Mouse (Mus musculus): ENCODE measurements around the gene Slc30a2. TPM values are rescaled to one million over a fixed set of nuclear protein-coding genes. Genes with fewer than 3 reads are reported as not detected.

The Slc30a2 gene
- total and polyA plus RNA-seq, 2 experiments from 2014 or later = 0.18 TPM; not detected in 1

GRCm38 (mm10) chr4:134362586-134362985 is 19.6 kb downstream of the Slc30a2 start:
- H3K9ac ChIP-seq (replicated peaks; ENCODE audit: low read length) = no peak overlapping the region
- TF ChIP-seq CTCF (IDR thresholded peaks at IDR 0.05; ENCODE audit: low read depth) = no peak
- no peak overlapping the region for H3K4me2 ChIP-seq (ENCODE audit: low read depth, low read length)
- H3K4me3 ChIP-seq (ENCODE audit: low read length) = no peak overlapping the region
- ATAC-seq = no peak
- no peaks in the 10 kb centered on the region; the same call in 1 of the 2 replicates for H3K4me1 ChIP-seq (ENCODE audit: insufficient read depth, low read length)
- H3K27ac ChIP-seq = no peak overlapping the region
- H3K9me3 ChIP-seq (ENCODE audit: low read length) = no peaks in the 10 kb centered on the region
- no peaks in the 10 kb centered on the region for H3K36me3 ChIP-seq (ENCODE audit: insufficient read depth, low read length)
- 0 out of 2 replicates have a peak, but pooled peaks cover 3% of the 10 kb centered on the region for H3K27me3 ChIP-seq (ENCODE audit: insufficient read depth, low read length)
- DNase-seq (ENCODE audit: low spot score) = no peak
- WGBS = 27% methylated on average over 9 of the region's 9 CpGs

DNA sequence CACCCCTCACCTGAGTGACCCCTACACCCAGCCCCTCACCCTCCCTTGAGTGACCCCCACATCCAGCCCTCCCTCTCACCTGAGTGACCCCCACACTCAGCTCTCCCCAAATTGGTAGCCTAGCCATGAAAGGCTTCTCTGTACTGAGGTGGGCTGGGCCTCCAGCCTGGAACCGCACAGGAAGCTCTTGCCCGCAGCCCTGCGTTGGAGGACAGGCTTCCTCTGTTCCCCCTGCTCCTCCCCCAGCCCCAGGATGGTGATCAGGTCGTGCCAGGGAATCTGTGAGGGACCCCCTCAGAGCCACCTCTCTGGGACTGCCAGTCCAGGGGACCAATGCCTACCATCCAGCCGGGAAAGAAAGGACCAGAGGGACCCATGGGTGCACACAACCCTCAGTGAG is 22.3 kb downstream of the Slc30a2 start:
- WGBS = 44% methylated on average over 5 of the region's 5 CpGs
- Histone ChIP-seq H3K4me2 (ENCODE audit: low read depth, low read length) (no peak overlapping the region), H3K4me1 (ENCODE audit: insufficient read depth, low read length) (no peaks in the 10 kb centered on the region), H3K27ac (no peak overlapping the region), H3K9me3 (ENCODE audit: low read length) (no peaks in the 10 kb centered on the region), H3K27me3 (ENCODE audit: insufficient read depth, low read length) (peaks cover 6% of the 10 kb centered on the region), H3K9ac (replicated peaks; ENCODE audit: low read length) (no peak overlapping the region), H3K36me3 (ENCODE audit: insufficient read depth, low read length) (no peaks in the 10 kb centered on the region), H3K4me3 (ENCODE audit: low read length) (no peak overlapping the region)
- no peak for DNase-seq (ENCODE audit: low spot score)
- no peak for ATAC-seq
- TF ChIP-seq CTCF (IDR thresholded peaks at IDR 0.05; ENCODE audit: low read depth) = no peak

- no peaks in the 10 kb centered on the region for H3K9me3 ChIP-seq (ENCODE audit: low read length)
- no peak overlapping the region for H3K27ac ChIP-seq
- under 1% methylated on average over 18 of the region's 18 CpGs for WGBS
- peak overlapping the region; percentile 98 for H3K4me2 ChIP-seq (ENCODE audit: low read depth, low read length)
- H3K4me3 ChIP-seq (ENCODE audit: low read length) = peak overlapping the region; percentile 47
- H3K36me3 ChIP-seq (ENCODE audit: insufficient read depth, low read length) = no peaks in the 10 kb centered on the region
- no peak for TF ChIP-seq CTCF (IDR thresholded peaks at IDR 0.05; ENCODE audit: low read depth)
- 0 out of 2 replicates have a peak overlapping the region, but pooled peaks have one; percentile 1 for H3K9ac ChIP-seq (replicated peaks; ENCODE audit: low read length)
- DNase-seq (ENCODE audit: low spot score) (no peak), ATAC-seq (no peak)
- H3K4me1 ChIP-seq (ENCODE audit: insufficient read depth, low read length) = peaks cover 10% of the 10 kb centered on the region
- H3K27me3 ChIP-seq (ENCODE audit: insufficient read depth, low read length) = peaks cover 22% of the 10 kb centered on the region
These were observed 27.8 kb downstream of the Slc30a2 start for GRCm38 (mm10) chr4:134370649-134371221.

DNA sequence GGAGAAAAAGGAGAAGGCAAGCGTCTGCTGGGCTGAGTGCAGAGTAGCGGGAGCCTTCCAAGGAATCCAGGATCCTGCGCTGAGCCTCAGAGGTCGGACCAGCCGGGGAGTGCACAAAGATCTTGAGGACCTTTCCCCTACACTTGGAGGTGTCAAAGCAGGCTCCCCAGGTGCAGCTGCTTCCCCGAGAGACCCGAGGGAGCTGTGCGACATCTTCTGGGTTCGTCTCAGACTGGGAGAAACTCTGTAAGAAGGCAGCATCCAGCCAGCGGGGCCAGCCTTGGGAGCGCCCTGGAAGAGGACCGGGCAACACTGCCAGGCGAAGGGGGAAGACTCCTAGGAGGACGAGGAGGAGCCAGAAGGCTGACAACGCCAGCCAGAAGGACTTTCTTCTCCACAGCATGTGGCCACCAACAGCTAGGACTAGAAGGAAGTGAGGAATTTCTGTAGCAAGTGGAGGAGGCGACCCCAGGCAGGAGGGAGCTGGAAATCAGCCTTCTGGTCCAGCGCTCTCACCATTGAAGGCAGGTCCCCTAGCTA is 28.4 kb downstream of the Slc30a2 start:
- DNase-seq (ENCODE audit: low spot score) (no peak), ATAC-seq (no peak)
- under 1% methylated on average over 16 of the region's 17 CpGs for WGBS
- H3K27ac ChIP-seq = no peak overlapping the region
- no peaks in the 10 kb centered on the region for H3K9me3 ChIP-seq (ENCODE audit: low read length)
- peak overlapping the region; percentile 1; the same call in 1 of the 2 replicates for H3K9ac ChIP-seq (replicated peaks; ENCODE audit: low read length)
- TF ChIP-seq CTCF (IDR thresholded peaks at IDR 0.05; ENCODE audit: low read depth) = no peak
- peaks cover 22% of the 10 kb centered on the region for H3K27me3 ChIP-seq (ENCODE audit: insufficient read depth, low read length)
- no peaks in the 10 kb centered on the region for H3K36me3 ChIP-seq (ENCODE audit: insufficient read depth, low read length)
- peak overlapping the region; percentile 98 for H3K4me2 ChIP-seq (ENCODE audit: low read depth, low read length)
- H3K4me3 ChIP-seq (ENCODE audit: low read length) = peak overlapping the region; percentile 47
- peaks cover 10% of the 10 kb centered on the region for H3K4me1 ChIP-seq (ENCODE audit: insufficient read depth, low read length)

DNA sequence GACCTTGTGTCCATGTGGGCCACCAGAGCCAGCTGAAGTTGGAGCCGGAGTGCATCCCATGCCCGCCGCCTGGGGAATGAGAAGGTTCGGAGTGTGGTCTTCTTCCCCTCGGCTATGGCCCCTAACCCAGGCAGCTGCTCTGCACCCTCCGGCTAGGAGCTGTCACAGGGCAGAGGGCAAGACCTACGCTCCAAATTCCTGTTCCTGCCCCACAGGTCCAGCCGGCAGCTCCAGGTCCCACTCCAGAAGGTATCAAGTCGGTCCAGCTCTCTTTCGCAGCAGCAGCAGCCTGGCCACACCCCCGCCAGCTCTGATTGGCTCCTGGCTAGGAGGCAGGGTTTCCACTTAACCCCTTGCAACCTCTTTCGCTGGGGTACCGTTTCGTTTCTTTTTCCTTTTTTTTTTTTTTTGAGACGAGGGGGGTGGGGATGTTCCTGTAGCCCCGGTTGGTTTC is 29.3 kb downstream of the Slc30a2 start:
- DNase-seq (ENCODE audit: low spot score) (peak; percentile 83), ATAC-seq (peak; percentile 88)
- no peak overlapping the region for H3K27ac ChIP-seq
- no peaks in the 10 kb centered on the region for H3K9me3 ChIP-seq (ENCODE audit: low read length)
- H3K9ac ChIP-seq (replicated peaks; ENCODE audit: low read length) = peak overlapping the region; percentile 43
- TF ChIP-seq CTCF (IDR thresholded peaks at IDR 0.05; ENCODE audit: low read depth) = no peak
- H3K36me3 ChIP-seq (ENCODE audit: insufficient read depth, low read length) = no peaks in the 10 kb centered on the region
- H3K4me1 ChIP-seq (ENCODE audit: insufficient read depth, low read length) = peaks cover 10% of the 10 kb centered on the region
- H3K27me3 ChIP-seq (ENCODE audit: insufficient read depth, low read length) = peaks cover 22% of the 10 kb centered on the region
- peak overlapping the region; percentile 47 for H3K4me3 ChIP-seq (ENCODE audit: low read length)
- 0% methylated on average over 16 of the region's 16 CpGs for WGBS
- H3K4me2 ChIP-seq (ENCODE audit: low read depth, low read length) = peak overlapping the region; percentile 98

- no peaks in the 10 kb centered on the region for H3K9me3 ChIP-seq (ENCODE audit: low read length)
- ATAC-seq (no peak), DNase-seq (ENCODE audit: low spot score) (no peak)
- H3K27ac ChIP-seq = no peak overlapping the region
- peaks cover 22% of the 10 kb centered on the region for H3K27me3 ChIP-seq (ENCODE audit: insufficient read depth, low read length)
- WGBS = 79% methylated on average over 8 of the region's 8 CpGs
- no peak for TF ChIP-seq CTCF (IDR thresholded peaks at IDR 0.05; ENCODE audit: low read depth)
- no peaks in the 10 kb centered on the region for H3K36me3 ChIP-seq (ENCODE audit: insufficient read depth, low read length)
- H3K9ac ChIP-seq (replicated peaks; ENCODE audit: low read length) = no peak overlapping the region
- H3K4me2 ChIP-seq (ENCODE audit: low read depth, low read length) = no peak overlapping the region
- peaks cover 10% of the 10 kb centered on the region for H3K4me1 ChIP-seq (ENCODE audit: insufficient read depth, low read length)
- H3K4me3 ChIP-seq (ENCODE audit: low read length) = no peak overlapping the region
These were observed 30.3 kb downstream of the Slc30a2 start for GRCm38 (mm10) chr4:134373295-134373694.

GRCm38 (mm10) chr4:134374306-134374705 is 31.3 kb downstream of the Slc30a2 start:
- Histone ChIP-seq H3K9ac (replicated peaks; ENCODE audit: low read length) (no peak overlapping the region), H3K27me3 (ENCODE audit: insufficient read depth, low read length) (peaks cover 22% of the 10 kb centered on the region), H3K4me3 (ENCODE audit: low read length) (no peak overlapping the region), H3K9me3 (ENCODE audit: low read length) (no peaks in the 10 kb centered on the region), H3K4me1 (ENCODE audit: insufficient read depth, low read length) (peaks cover 10% of the 10 kb centered on the region), H3K36me3 (ENCODE audit: insufficient read depth, low read length) (no peaks in the 10 kb centered on the region), H3K4me2 (ENCODE audit: low read depth, low read length) (no peak overlapping the region), H3K27ac (no peak overlapping the region)
- ATAC-seq (no peak), DNase-seq (ENCODE audit: low spot score) (no peak)
- WGBS = 47% methylated on average over 1 of the region's 1 CpGs
- no peak for TF ChIP-seq CTCF (IDR thresholded peaks at IDR 0.05; ENCODE audit: low read depth)
